Mouse (Mus musculus) ES-E14 (cell line): ENCODE measurements around the gene Irf2bpl.

Experiments used
- CHD2 ChIP-seq: IDR thresholded peaks from 2 replicates; pipeline ENCODE4 v1.6.1; 2014; ENCODE audit warnings: mild to moderate bottlenecking, low read depth, low read length, inconsistent platforms
- HCFC1 ChIP-seq: IDR thresholded peaks from 2 replicates; pipeline ENCODE4 v1.6.1; 2012; ENCODE audit warnings: low read length, inconsistent platforms, borderline replicate concordance; ENCODE audit not compliant: insufficient read depth
- MAFK ChIP-seq: IDR thresholded peaks from 2 replicates; pipeline ENCODE4 v1.6.1; 2014; ENCODE audit warnings: mild to moderate bottlenecking, low read depth, low read length, inconsistent platforms; ENCODE audit not compliant: insufficient read depth
- ZC3H11A ChIP-seq: IDR thresholded peaks from 2 replicates; pipeline ENCODE4 v1.6.1; 2012; ENCODE audit warnings: low read depth, mild to moderate bottlenecking, inconsistent platforms, low read length, borderline replicate concordance
- ZNF384 ChIP-seq: IDR thresholded peaks from 2 replicates; pipeline ENCODE4 v1.6.1; 2012; ENCODE audit warnings: low read depth, low read length, inconsistent platforms

- no peak for TF ChIP-seq ZNF384
- no peak for TF ChIP-seq HCFC1
- TF ChIP-seq ZC3H11A = no peak
- no peak for TF ChIP-seq MAFK
- no peak for TF ChIP-seq CHD2
These were observed 13.8 kb upstream of the Irf2bpl start for GRCm38 (mm10) chr12:86898448-86898847.
